Comparison of ENCODE assay signal across 9 mouse cellular contexts in the genomic region with DNA sequence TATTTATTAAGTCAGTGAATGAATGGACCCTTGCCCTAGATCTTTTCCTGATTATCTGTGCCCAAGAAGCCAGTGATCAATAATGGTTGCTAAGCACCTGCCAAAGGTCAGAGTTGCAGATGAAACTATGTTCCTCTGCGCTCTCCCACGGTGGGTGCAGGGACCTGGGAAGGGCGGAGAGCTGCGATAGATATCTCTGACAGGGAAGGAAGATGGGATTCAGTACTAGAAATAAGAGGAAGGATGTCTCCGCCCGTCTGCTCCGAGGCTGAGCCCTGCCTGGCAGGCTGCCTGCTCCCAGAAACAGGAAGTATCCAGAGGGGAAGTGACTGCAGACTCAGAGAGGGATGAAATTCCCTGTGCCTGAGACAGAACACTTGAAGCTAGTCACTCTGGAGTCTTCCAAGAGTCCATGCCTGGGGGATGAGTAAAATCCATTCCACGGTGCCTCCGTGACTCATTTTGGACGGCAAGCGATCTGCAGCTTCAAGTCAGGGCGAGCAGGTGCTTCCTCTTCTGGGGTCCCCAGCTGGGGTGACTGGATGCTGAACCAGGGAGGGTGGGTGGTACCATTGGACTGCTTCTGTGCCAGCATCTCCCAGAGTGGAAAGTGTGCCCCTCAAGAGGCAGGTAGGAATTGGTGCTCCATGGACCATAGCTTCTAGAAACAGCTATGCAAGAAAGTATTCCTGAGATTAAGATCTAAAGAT. TPM values are rescaled to one million over a fixed set of nuclear protein-coding genes. Genes with fewer than 3 reads are reported as not detected.
DNase-seq lines count a peak whose midpoint lies in the region; ATAC-seq and TF ChIP-seq lines count a peak whose summit lies in the region.
"Had no signal": no experiment of that assay in that cellular context is flagged by ENCODE, and none has a peak within 500 bp of the region (broad histone marks: within the 10 kb centered on the region; RNA-seq: fewer than 3 reads in every experiment).

No protein-coding gene starts in this region.

- peak; percentile 32 for DNase-seq in layer of hippocampus, adult 9-11 months
- no peak for DNase-seq in layer of hippocampus, postnatal 36 days
- peak; percentile 72 for DNase-seq in adipocyte (ENCODE audit: low spot score)
- DNase-seq in heart, adult 8-10 months (ENCODE audit: low spot score), result peak; percentile 92
- DNase-seq in kidney, postnatal 0 days (ENCODE audit: low spot score), result peak; percentile 81
- DNase-seq in left cerebral cortex, postnatal 36 days (ENCODE audit: low spot score in 2 of 2), result no peak
- DNase-seq in embryo, embryonic 9.5 days (ENCODE audit: extremely low spot score), result no peak

- no peaks in the 10 kb centered on the region for H3K9me3 ChIP-seq in kidney, postnatal 0 days (replicated peaks; ENCODE audit: low read length)
- peaks cover 9% of the 10 kb centered on the region for H3K9me3 ChIP-seq in megakaryocyte, embryonic 14.5 days
- H3K9me3 ChIP-seq: G1E had no signal

- H3K9ac ChIP-seq in kidney, postnatal 0 days (ENCODE audit: low read depth, low read length), result no peak overlapping the region

- H3K27ac ChIP-seq in kidney, postnatal 0 days, result peak overlapping the region; percentile 62

- H3K4me2 ChIP-seq in kidney, postnatal 0 days (ENCODE audit: low read length), result no peak overlapping the region

- WGBS in kidney, postnatal 0 days, result 62% methylated on average over 12 of the region's 12 CpGs

- H3K4me3 ChIP-seq in kidney, postnatal 0 days (replicated peaks; ENCODE audit: low read depth, low read length), result no peak overlapping the region
- H3K4me3 ChIP-seq in megakaryocyte, embryonic 14.5 days (replicated peaks), result peak overlapping the region; percentile 67

- H3K27me3 ChIP-seq in kidney, postnatal 0 days (ENCODE audit: insufficient read depth, low read length), result no peaks in the 10 kb centered on the region
- H3K27me3 ChIP-seq in megakaryocyte, embryonic 14.5 days (replicated peaks), result peaks cover 10% of the 10 kb centered on the region

- no peaks in the 10 kb centered on the region for H3K36me3 ChIP-seq in kidney, postnatal 0 days (ENCODE audit: insufficient read depth, low read length)
- no peaks in the 10 kb centered on the region for H3K36me3 ChIP-seq in megakaryocyte, embryonic 14.5 days (replicated peaks; ENCODE audit: low read length)
- H3K36me3 ChIP-seq: G1E had no signal

- peaks cover 12% of the 10 kb centered on the region for H3K4me1 ChIP-seq in kidney, postnatal 0 days (replicated peaks; ENCODE audit: insufficient read depth, low read length)
- H3K4me1 ChIP-seq in megakaryocyte, embryonic 14.5 days, result peaks cover 67% of the 10 kb centered on the region

- intact Hi-C loops in left cerebral cortex, postnatal 36 days (cut with DNase I), result no loop called here

- TF ChIP-seq CTCF in kidney, postnatal 0 days (IDR thresholded peaks at IDR 0.05; ENCODE audit: low read depth), result no peak

- no peak; the same call in 1 of the 2 replicates for ATAC-seq in kidney, postnatal 0 days (replicated peaks; ENCODE audit: low FRiP score, low read depth)

RNA-seq across cellular contexts. Expression of a gene that starts 36.9 kb away (rescaled TPM):
- total RNA-seq in layer of hippocampus, postnatal 36 days (2021), result 10 to 100 TPM; 30.4 to 33.4 TPM
- 10 to 100 TPM; 34.0 to 40.3 (median 37.2) TPM for total RNA-seq in heart, adult 8-10 months (2022)
- polyA plus RNA-seq in kidney, postnatal 0 days (2015; fragmentation: Nextera tagmentation; extraction: Ambion mirVana), result 11.2 and 12.3 TPM in 2 replicates
- polyA plus RNA-seq in megakaryocyte, embryonic 14.5 days (2012; ENCODE audit: insufficient read depth, low replicate concordance), result 1.0 and 2.7 TPM in 2 replicates
- 10 to 100 TPM; 26.3 to 30.9 TPM for total RNA-seq in left cerebral cortex, postnatal 36 days (2021)

RNA-seq across cellular contexts. Expression of a gene that starts 41.9 kb away (rescaled TPM):
- 10 to 100 TPM; 21.5 to 25.2 TPM for total RNA-seq in layer of hippocampus, postnatal 36 days (2021)
- total RNA-seq in heart, adult 8-10 months (2022), result 10 to 100 TPM; 53.9 to 86.8 (median 74.8) TPM
- polyA plus RNA-seq in kidney, postnatal 0 days (2015; fragmentation: Nextera tagmentation; extraction: Ambion mirVana), result 157 and 170 TPM in 2 replicates
- 20.9 TPM in 1 of 2 replicates, not detected in the other for polyA plus RNA-seq in megakaryocyte, embryonic 14.5 days (2012; ENCODE audit: insufficient read depth, low replicate concordance)
- total RNA-seq in left cerebral cortex, postnatal 36 days (2021), result 10 to 100 TPM; 23.0 to 34.0 TPM

Comparison
In these comparisons a context has a peak if more than half of its experiments do, and no peak if none do; other contexts are left out.
1. DNase-seq: peak in layer of hippocampus, adult 9-11 months (single experiment), adipocyte (single experiment), heart, adult 8-10 months (single experiment) and kidney, postnatal 0 days (single experiment); none in layer of hippocampus, postnatal 36 days (0 of 2), left cerebral cortex, postnatal 36 days (0 of 2) and embryo, embryonic 9.5 days (single experiment).